In the genomic region with DNA sequence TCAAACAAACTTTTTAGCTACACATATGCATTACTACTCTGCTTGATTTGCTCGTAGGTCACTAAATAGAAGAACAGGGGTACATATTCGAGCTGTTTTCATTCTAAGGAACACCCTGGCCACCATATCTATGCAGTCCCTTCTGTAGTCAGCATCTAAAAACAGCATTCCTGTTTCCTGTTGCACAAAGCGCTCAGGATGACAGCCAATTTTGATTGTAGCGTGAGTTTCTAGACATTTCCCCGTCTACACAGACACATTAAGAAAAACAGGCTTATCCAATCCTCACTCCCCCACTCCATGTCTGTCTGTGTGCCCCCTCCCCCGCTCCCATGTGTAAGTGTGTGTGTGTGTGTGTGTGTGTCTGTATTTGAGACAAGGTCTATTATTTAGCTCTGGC, we compare ENCODE assay signal across 8 mouse cellular contexts. TPM values are rescaled to one million over a fixed set of nuclear protein-coding genes. Genes with fewer than 3 reads are reported as not detected.
A peak's percentile ranks its signal among the peaks of the same experiment; 100 is the strongest.
DNase-seq lines count a peak whose midpoint lies in the region; ATAC-seq and TF ChIP-seq lines count a peak whose summit lies in the region.

No protein-coding gene starts in this region.

- WGBS in lung, embryonic 14.5 days: 69% methylated on average over 6 of the region's 6 CpGs
- 59% methylated on average over 6 of the region's 6 CpGs for WGBS in heart, embryonic 10.5 days
- 80% methylated on average over 6 of the region's 6 CpGs for WGBS in limb, embryonic 11.5 days
- 84% methylated on average over 6 of the region's 6 CpGs for WGBS in neural tube, embryonic 13.5 days

- no peak for ATAC-seq in lung, embryonic 14.5 days (ENCODE audit: insufficient read depth)
- ATAC-seq in limb, embryonic 11.5 days (ENCODE audit: insufficient number of reproducible peaks, low FRiP score, low TSS enrichment, low read depth): no peak
- no peak for ATAC-seq in neural tube, embryonic 13.5 days (ENCODE audit: low read depth)

- peak overlapping the region; percentile 77 for H3K4me2 ChIP-seq in lung, embryonic 14.5 days
- H3K4me2 ChIP-seq in limb, embryonic 11.5 days (ENCODE audit: low read depth, severe bottlenecking): peak overlapping the region; percentile 51; the same call in 1 of the 2 replicates
- peak overlapping the region; percentile 86 for H3K4me2 ChIP-seq in neural tube, embryonic 13.5 days

- DNase-seq in lung, embryonic 14.5 days: peak; percentile 4
- no peak for DNase-seq in lung, adult 18-20 months
- no peak for DNase-seq in heart, embryonic 10.5 days (ENCODE audit: low spot score)
- DNase-seq in limb, embryonic 11.5 days (ENCODE audit: low spot score): no peak
- DNase-seq in embryo, embryonic 10 days (ENCODE audit: low spot score): no peak
- no peak for DNase-seq in left cerebral cortex, adult 18-20 months (ENCODE audit: low spot score in 2 of 2)
- DNase-seq in right cerebral cortex, adult 2 months (ENCODE audit: low spot score in 2 of 2): no peak

- H3K9ac ChIP-seq in lung, embryonic 14.5 days: no peak overlapping the region; the same call in 1 of the 2 replicates
- no peak overlapping the region for H3K9ac ChIP-seq in limb, embryonic 11.5 days (ENCODE audit: low read length)
- H3K9ac ChIP-seq in neural tube, embryonic 13.5 days: peak overlapping the region; percentile 87

- H3K4me1 ChIP-seq in lung, embryonic 14.5 days (ENCODE audit: insufficient read depth): no peaks in the 10 kb centered on the region
- H3K4me1 ChIP-seq in heart, embryonic 10.5 days: peaks cover 15% of the 10 kb centered on the region
- no peaks in the 10 kb centered on the region for H3K4me1 ChIP-seq in limb, embryonic 11.5 days (ENCODE audit: control insufficient read depth, insufficient read depth, low read length)
- peaks cover 30% of the 10 kb centered on the region for H3K4me1 ChIP-seq in neural tube, embryonic 13.5 days (replicated peaks)

- H3K27me3 ChIP-seq in lung, embryonic 14.5 days (ENCODE audit: insufficient read depth, low read length): no peaks in the 10 kb centered on the region
- H3K27me3 ChIP-seq in heart, embryonic 10.5 days (ENCODE audit: insufficient read depth, poor library complexity, severe bottlenecking): no peaks in the 10 kb centered on the region
- H3K27me3 ChIP-seq in limb, embryonic 11.5 days (ENCODE audit: control insufficient read depth, insufficient read depth, low read length): no peaks in the 10 kb centered on the region
- no peaks in the 10 kb centered on the region for H3K27me3 ChIP-seq in neural tube, embryonic 13.5 days

- peak overlapping the region; percentile 78; the same call in 1 of the 2 replicates for H3K4me3 ChIP-seq in lung, embryonic 14.5 days (ENCODE audit: low read depth, low read length)
- peak overlapping the region; percentile 90 for H3K4me3 ChIP-seq in heart, embryonic 10.5 days
- H3K4me3 ChIP-seq in limb, embryonic 11.5 days (ENCODE audit: low read depth, low read length): no peak overlapping the region; the same call in 1 of the 2 replicates
- peak overlapping the region; percentile 83 for H3K4me3 ChIP-seq in neural tube, embryonic 13.5 days

- no peaks in the 10 kb centered on the region for H3K9me3 ChIP-seq in lung, embryonic 14.5 days (ENCODE audit: low read depth, low read length)
- H3K9me3 ChIP-seq in heart, embryonic 10.5 days: no peaks in the 10 kb centered on the region
- no peaks in the 10 kb centered on the region for H3K9me3 ChIP-seq in limb, embryonic 11.5 days (ENCODE audit: control insufficient read depth, low read length)
- no peaks in the 10 kb centered on the region for H3K9me3 ChIP-seq in neural tube, embryonic 13.5 days

- peaks cover 38% of the 10 kb centered on the region for H3K36me3 ChIP-seq in lung, embryonic 14.5 days (ENCODE audit: insufficient read depth)
- peaks cover 32% of the 10 kb centered on the region for H3K36me3 ChIP-seq in heart, embryonic 10.5 days
- peaks cover 2% of the 10 kb centered on the region; the same call in 1 of the 2 replicates for H3K36me3 ChIP-seq in limb, embryonic 11.5 days (ENCODE audit: control insufficient read depth, insufficient read depth, low read length)
- H3K36me3 ChIP-seq in neural tube, embryonic 13.5 days: peaks cover 36% of the 10 kb centered on the region

- H3K27ac ChIP-seq in lung, embryonic 14.5 days (ENCODE audit: low read depth): no peak overlapping the region
- no peak overlapping the region for H3K27ac ChIP-seq in heart, embryonic 10.5 days
- H3K27ac ChIP-seq in limb, embryonic 11.5 days (replicated peaks; ENCODE audit: low read depth, low read length): no peak overlapping the region
- H3K27ac ChIP-seq in neural tube, embryonic 13.5 days (replicated peaks): no peak overlapping the region

- no peak for TF ChIP-seq CTCF in lung, embryonic 14.5 days (IDR thresholded peaks at IDR 0.05; ENCODE audit: low read depth)

RNA-seq across cellular contexts. Expression of gene Zfp715, which starts 1.5 kb away (rescaled TPM):
- polyA plus RNA-seq in lung, embryonic 14.5 days (2014; fragmentation: Nextera tagmentation; extraction: Ambion mirVana): 15.5 and 16.3 TPM in 2 replicates
- 9.1 and 9.5 TPM in 2 replicates for polyA plus RNA-seq in heart, embryonic 10.5 days (2016; fragmentation: Nextera tagmentation; extraction: Ambion mirVana)
- 14.0 and 14.3 TPM in 2 replicates for polyA plus RNA-seq in limb, embryonic 11.5 days (2014; fragmentation: Nextera tagmentation; extraction: Ambion mirVana)
- polyA plus RNA-seq in neural tube, embryonic 13.5 days (2015; fragmentation: Nextera tagmentation; extraction: Ambion mirVana): 16.2 and 17.4 TPM in 2 replicates
- 10 to 100 TPM; 21.0 to 22.8 TPM for total RNA-seq in left cerebral cortex, adult 18-20 months (2021)

RNA-seq across cellular contexts. Expression of gene Siglecf, which starts 39.5 kb away (rescaled TPM):
- polyA plus RNA-seq in lung, embryonic 14.5 days (2014; fragmentation: Nextera tagmentation; extraction: Ambion mirVana): 0.13 TPM in 1 of 2 replicates, not detected in the other
- 0.09 and 0.51 TPM in 2 replicates for polyA plus RNA-seq in heart, embryonic 10.5 days (2016; fragmentation: Nextera tagmentation; extraction: Ambion mirVana)
- polyA plus RNA-seq in limb, embryonic 11.5 days (2014; fragmentation: Nextera tagmentation; extraction: Ambion mirVana): 0.09 and 0.32 TPM in 2 replicates
- 0.17 and 0.26 TPM in 2 replicates for polyA plus RNA-seq in neural tube, embryonic 13.5 days (2015; fragmentation: Nextera tagmentation; extraction: Ambion mirVana)
- total RNA-seq in left cerebral cortex, adult 18-20 months (2021): under 1 TPM; 0.49 to 0.66 TPM
